Mouse (Mus musculus): Measurements from ENCODE around the gene Cpne4.

DNA sequence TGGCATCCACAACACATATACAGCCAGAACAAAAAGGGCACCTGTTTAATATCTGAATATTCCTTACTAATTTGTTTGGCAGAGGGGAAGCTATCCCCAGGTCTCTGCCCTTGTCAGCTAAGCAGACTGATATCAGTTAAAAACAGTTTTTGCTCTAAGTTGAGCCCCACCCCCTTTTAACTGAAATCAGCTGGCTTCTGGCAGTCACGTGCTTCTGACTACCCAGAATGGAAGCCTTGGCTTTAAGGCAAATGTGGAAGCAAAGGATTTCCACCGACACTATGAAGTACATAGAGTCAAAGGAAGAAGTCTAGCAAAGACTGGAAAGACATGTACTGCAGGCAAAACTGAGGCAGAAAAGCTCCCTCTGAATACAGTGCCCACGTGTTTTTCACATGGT is 490.8 kb downstream of the Cpne4 start:
- no peak for TF ChIP-seq CTCF (IDR thresholded peaks at IDR 0.05; ENCODE audit: extremely low read depth, insufficient read depth, insufficient read length, insufficient replicate concordance)
- TF ChIP-seq POLR2A (IDR thresholded peaks at IDR 0.05; ENCODE audit: low read depth, low read length), result no peak
